Mouse (Mus musculus): Measurements from ENCODE around the gene Fchsd2.
"Not testable (repeated sequence)": the region's sequence is repeated elsewhere in the genome, so short reads cannot be mapped to it uniquely, and the experiment has no call there.

The Fchsd2 gene

GRCm38 (mm10) chr7:101149039-101149438 is 56.4 kb downstream of the Fchsd2 start:
- in situ Hi-C loops (cut with MboI; ENCODE audit: low pct_unique_long_range_greater_than_20kb in 1 of 2, low sequenced_read_pairs in 2 of 2, unreplicated experiment in 1 of 2): no loop called here

- in situ Hi-C loops (cut with MboI; ENCODE audit: low pct_unique_long_range_greater_than_20kb in 1 of 2, low sequenced_read_pairs in 2 of 2, unreplicated experiment in 1 of 2): not testable (repeated sequence)
Measured at GRCm38 (mm10) chr7:101154883-101155282, 62.2 kb downstream of the Fchsd2 start.

GRCm38 (mm10) chr7:101155284-101155683 is 62.6 kb downstream of the Fchsd2 start:
- in situ Hi-C loops (cut with MboI; ENCODE audit: low pct_unique_long_range_greater_than_20kb in 1 of 2, low sequenced_read_pairs in 2 of 2, unreplicated experiment in 1 of 2): no loop called here

- in situ Hi-C loops (cut with MboI; ENCODE audit: low pct_unique_long_range_greater_than_20kb in 1 of 2, low sequenced_read_pairs in 2 of 2, unreplicated experiment in 1 of 2): no loop called here
Measured at GRCm38 (mm10) chr7:101160266-101160665, 67.6 kb downstream of the Fchsd2 start.

- in situ Hi-C loops (cut with MboI; ENCODE audit: low pct_unique_long_range_greater_than_20kb in 1 of 2, low sequenced_read_pairs in 2 of 2, unreplicated experiment in 1 of 2): no loop called here
Measured at GRCm38 (mm10) chr7:101162781-101163180, 70.1 kb downstream of the Fchsd2 start.

- in situ Hi-C loops (cut with MboI; ENCODE audit: low pct_unique_long_range_greater_than_20kb in 1 of 2, low sequenced_read_pairs in 2 of 2, unreplicated experiment in 1 of 2): no loop called here
Measured at GRCm38 (mm10) chr7:101163878-101164277, 71.2 kb downstream of the Fchsd2 start.

GRCm38 (mm10) chr7:101166568-101166967 is 73.9 kb downstream of the Fchsd2 start:
- in situ Hi-C loops (cut with MboI; ENCODE audit: low pct_unique_long_range_greater_than_20kb in 1 of 2, low sequenced_read_pairs in 2 of 2, unreplicated experiment in 1 of 2): no loop called here

- in situ Hi-C loops (cut with MboI; ENCODE audit: low pct_unique_long_range_greater_than_20kb in 1 of 2, low sequenced_read_pairs in 2 of 2, unreplicated experiment in 1 of 2): no loop called here
Measured at GRCm38 (mm10) chr7:101170482-101170881, 77.8 kb downstream of the Fchsd2 start.

- in situ Hi-C loops (cut with MboI; ENCODE audit: low pct_unique_long_range_greater_than_20kb in 1 of 2, low sequenced_read_pairs in 2 of 2, unreplicated experiment in 1 of 2): no loop called here
Measured at GRCm38 (mm10) chr7:101171002-101171401, 78.3 kb downstream of the Fchsd2 start.

- in situ Hi-C loops (cut with MboI; ENCODE audit: low pct_unique_long_range_greater_than_20kb in 1 of 2, low sequenced_read_pairs in 2 of 2, unreplicated experiment in 1 of 2): no loop called here
Measured at GRCm38 (mm10) chr7:101173331-101173730, 80.7 kb downstream of the Fchsd2 start.

- in situ Hi-C loops (cut with MboI; ENCODE audit: low pct_unique_long_range_greater_than_20kb in 1 of 2, low sequenced_read_pairs in 2 of 2, unreplicated experiment in 1 of 2): no loop called here
Measured at GRCm38 (mm10) chr7:101178751-101179150, 86.1 kb downstream of the Fchsd2 start.

GRCm38 (mm10) chr7:101191326-101191969 is 98.8 kb downstream of the Fchsd2 start:
- in situ Hi-C loops (cut with MboI; ENCODE audit: low pct_unique_long_range_greater_than_20kb in 1 of 2, low sequenced_read_pairs in 2 of 2, unreplicated experiment in 1 of 2): no loop called here

GRCm38 (mm10) chr7:101210826-101211225 is 118.2 kb downstream of the Fchsd2 start:
- in situ Hi-C loops (cut with MboI; ENCODE audit: low pct_unique_long_range_greater_than_20kb in 1 of 2, low sequenced_read_pairs in 2 of 2, unreplicated experiment in 1 of 2): no loop called here

- in situ Hi-C loops (cut with MboI; ENCODE audit: low pct_unique_long_range_greater_than_20kb in 1 of 2, low sequenced_read_pairs in 2 of 2, unreplicated experiment in 1 of 2): no loop called here
Measured at GRCm38 (mm10) chr7:101213515-101214263, 121.0 kb downstream of the Fchsd2 start.

GRCm38 (mm10) chr7:101216724-101217123 is 124.1 kb downstream of the Fchsd2 start:
- in situ Hi-C loops (cut with MboI; ENCODE audit: low pct_unique_long_range_greater_than_20kb in 1 of 2, low sequenced_read_pairs in 2 of 2, unreplicated experiment in 1 of 2): no loop called here

GRCm38 (mm10) chr7:101223501-101223900 is 130.8 kb downstream of the Fchsd2 start:
- in situ Hi-C loops (cut with MboI; ENCODE audit: low pct_unique_long_range_greater_than_20kb in 1 of 2, low sequenced_read_pairs in 2 of 2, unreplicated experiment in 1 of 2): no loop called here

- in situ Hi-C loops (cut with MboI; ENCODE audit: low pct_unique_long_range_greater_than_20kb in 1 of 2, low sequenced_read_pairs in 2 of 2, unreplicated experiment in 1 of 2): no loop called here
Measured at GRCm38 (mm10) chr7:101229336-101229735, 136.7 kb downstream of the Fchsd2 start.

- in situ Hi-C loops (cut with MboI; ENCODE audit: low pct_unique_long_range_greater_than_20kb in 1 of 2, low sequenced_read_pairs in 2 of 2, unreplicated experiment in 1 of 2): loop anchor here in 1 of 2 experiments (10.0 kb wide), 1 partner anchor 167 kb away; no protein-coding TSS in a partner anchor
Measured at GRCm38 (mm10) chr7:101231458-101231857, 138.8 kb downstream of the Fchsd2 start.

- in situ Hi-C loops (cut with MboI; ENCODE audit: low pct_unique_long_range_greater_than_20kb in 1 of 2, low sequenced_read_pairs in 2 of 2, unreplicated experiment in 1 of 2): loop anchor here in 1 of 2 experiments (10.0 kb wide), 1 partner anchor 168 kb away; no protein-coding TSS in a partner anchor
Measured at GRCm38 (mm10) chr7:101232716-101233115, 140.1 kb downstream of the Fchsd2 start.

All from mouse embryonic stem cell (cell line).